Mouse (Mus musculus) hindbrain, embryonic 15.5 days (tissue): ENCODE data around the gene Extl1. TPM values are rescaled to one million over a fixed set of nuclear protein-coding genes. Genes with fewer than 3 reads are reported as not detected.
"Not testable (repeated sequence)": the region's sequence is repeated elsewhere in the genome, so short reads cannot be mapped to it uniquely, and the experiment has no call there.

Experiments used
- ATAC-seq: fragments of 200-750 bp; cut with Nextera tagmentation; 2 replicates; pipeline ENCODE4 v1.8.0; 2017; ENCODE audit warnings: low read depth, moderate number of reproducible peaks, moderate TSS enrichment; ENCODE audit not compliant: low FRiP score
- H3K27ac ChIP-seq: fragments of 300-500 bp; sonication (generic); replicated peaks from 2 replicates; pipeline ENCODE4 v1.5.1; 2015; ENCODE audit warnings: mild to moderate bottlenecking, inconsistent platforms
- H3K27me3 ChIP-seq: fragments of 300-500 bp; sonication (generic); 2 replicates; pipeline ENCODE4 v1.6.1; 2015; ENCODE audit warnings: control low read depth, inconsistent platforms
- H3K36me3 ChIP-seq: fragments of 300-500 bp; sonication (generic); 2 replicates; pipeline ENCODE4 v1.6.1; 2015; ENCODE audit warnings: control low read depth, inconsistent platforms
- H3K4me1 ChIP-seq: fragments of 300-500 bp; sonication (generic); replicated peaks from 2 replicates; pipeline ENCODE4 v1.6.1; 2015; ENCODE audit warnings: control low read depth, inconsistent platforms
- H3K4me2 ChIP-seq: fragments of 300-500 bp; sonication (generic); 2 replicates; pipeline ENCODE4 v1.6.1; 2015; ENCODE audit warnings: moderate library complexity, mild to moderate bottlenecking, inconsistent platforms
- H3K4me3 ChIP-seq: fragments of 300-500 bp; sonication (generic); 2 replicates; pipeline ENCODE4 v1.5.1; 2015; ENCODE audit warnings: mild to moderate bottlenecking, inconsistent platforms
- H3K9ac ChIP-seq: fragments of 300-500 bp; sonication (generic); 2 replicates; pipeline ENCODE4 v1.6.1; 2015; ENCODE audit warnings: inconsistent platforms
- H3K9me3 ChIP-seq: fragments of 300-500 bp; sonication (generic); 2 replicates; pipeline ENCODE4 v1.6.1; 2016; ENCODE audit warnings: control low read depth, inconsistent platforms
- WGBS: fragments of 180-500 bp; shearing (Covaris S2); methylation state at CpG from one replicate; pipeline ENCODE4 v1.1.7; 2015; 5-methylcytosine and 5-hydroxymethylcytosine counted together
- polyA plus RNA-seq: library from polyadenylated mRNA; unstranded; fragments of >200 nt; fragmentation: Nextera tagmentation; extraction: Ambion mirVana; gene quantifications from 2 replicates; pipeline ENCODE4 v1.2.1, GENCODE M21; 2015

Extl1 gene
- polyA plus RNA-seq, 1 experiment from 2014 or later, result 0.45 TPM

DNA sequence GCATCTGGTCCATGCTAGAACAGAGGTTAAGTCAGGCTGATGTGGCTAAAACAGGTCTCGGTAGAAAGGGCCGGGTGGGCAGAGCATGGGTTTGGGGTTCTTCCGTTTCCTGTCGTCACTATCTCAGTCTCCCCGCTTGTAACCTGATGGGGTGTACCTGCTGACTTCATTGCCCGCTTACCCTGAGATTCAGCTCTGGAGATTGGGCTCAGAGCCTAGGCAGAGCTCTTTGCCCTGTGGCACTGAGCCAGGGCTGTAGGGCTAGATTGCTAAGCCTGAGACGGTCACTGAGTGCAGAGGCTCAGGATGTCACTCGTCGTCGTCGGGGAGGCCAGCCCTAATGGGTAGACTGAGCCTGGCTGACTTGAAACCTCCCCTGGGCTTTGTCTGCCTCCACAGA is 35.6 kb downstream of the Extl1 start:
- peaks cover 14% of the 10 kb centered on the region for H3K4me1 ChIP-seq
- no peak overlapping the region for H3K9ac ChIP-seq
- no peak overlapping the region for H3K27ac ChIP-seq
- H3K27me3 ChIP-seq, result peaks cover 24% of the 10 kb centered on the region
- no peak overlapping the region for H3K4me3 ChIP-seq
- no peak overlapping the region for H3K4me2 ChIP-seq
- no peaks in the 10 kb centered on the region for H3K9me3 ChIP-seq
- ATAC-seq, result no peak
- no peaks in the 10 kb centered on the region for H3K36me3 ChIP-seq
- 67% methylated on average over 11 of the region's 11 CpGs for WGBS

DNA sequence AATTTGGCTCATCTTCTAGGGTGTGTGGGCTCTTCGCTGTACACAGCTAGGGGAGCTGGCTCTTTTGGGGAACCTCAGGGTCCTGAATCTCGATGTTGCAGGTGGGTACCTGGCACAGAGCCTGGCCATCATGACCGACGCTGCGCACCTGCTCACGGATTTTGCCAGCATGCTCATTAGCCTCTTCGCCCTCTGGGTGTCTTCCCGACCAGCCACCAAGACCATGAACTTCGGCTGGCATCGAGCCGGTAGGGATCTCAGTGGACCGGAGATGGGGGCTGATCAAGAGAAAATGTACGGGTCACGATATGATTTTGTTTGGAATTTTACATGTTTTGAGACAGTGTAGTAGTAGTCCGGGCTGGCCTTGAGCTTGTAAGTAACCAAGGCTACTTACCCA is 37.8 kb downstream of the Extl1 start:
- Histone ChIP-seq H3K27me3 (peaks cover 42% of the 10 kb centered on the region), H3K4me2 (no peak overlapping the region), H3K4me3 (no peak overlapping the region), H3K9ac (no peak overlapping the region), H3K9me3 (no peaks in the 10 kb centered on the region), H3K4me1 (peaks cover 11% of the 10 kb centered on the region), H3K27ac (no peak overlapping the region), H3K36me3 (no peaks in the 10 kb centered on the region)
- 92% methylated on average over 15 of the region's 15 CpGs for WGBS
- no peak for ATAC-seq

DNA sequence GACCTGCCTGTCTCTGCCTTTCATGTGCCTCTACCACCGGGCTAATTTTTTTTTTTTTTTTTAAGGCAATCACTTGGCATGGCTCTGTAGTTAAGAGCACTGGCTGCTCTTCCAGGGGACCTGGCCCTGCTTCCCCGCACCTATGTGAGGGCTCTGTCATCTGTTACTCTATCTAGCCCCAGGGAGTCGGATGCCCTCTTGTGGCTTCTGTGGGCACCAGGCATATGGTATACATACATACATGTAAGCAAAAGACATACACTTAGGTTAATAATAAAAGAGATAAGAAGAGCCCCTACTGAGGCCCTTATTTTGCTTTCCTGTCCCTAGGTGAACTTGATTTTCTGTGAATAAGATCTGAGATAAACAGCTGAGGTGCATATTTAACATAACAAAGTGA is 39.0 kb downstream of the Extl1 start:
- ATAC-seq, result no peak
- H3K4me1 ChIP-seq, result peaks cover 11% of the 10 kb centered on the region
- peaks cover 44% of the 10 kb centered on the region for H3K27me3 ChIP-seq
- H3K9ac ChIP-seq, result no peak overlapping the region
- H3K36me3 ChIP-seq, result no peaks in the 10 kb centered on the region
- no peak overlapping the region for H3K4me2 ChIP-seq
- no peak overlapping the region for H3K27ac ChIP-seq
- H3K4me3 ChIP-seq, result no peak overlapping the region
- WGBS, result 44% methylated on average over 3 of the region's 3 CpGs
- H3K9me3 ChIP-seq, result no peaks in the 10 kb centered on the region

DNA sequence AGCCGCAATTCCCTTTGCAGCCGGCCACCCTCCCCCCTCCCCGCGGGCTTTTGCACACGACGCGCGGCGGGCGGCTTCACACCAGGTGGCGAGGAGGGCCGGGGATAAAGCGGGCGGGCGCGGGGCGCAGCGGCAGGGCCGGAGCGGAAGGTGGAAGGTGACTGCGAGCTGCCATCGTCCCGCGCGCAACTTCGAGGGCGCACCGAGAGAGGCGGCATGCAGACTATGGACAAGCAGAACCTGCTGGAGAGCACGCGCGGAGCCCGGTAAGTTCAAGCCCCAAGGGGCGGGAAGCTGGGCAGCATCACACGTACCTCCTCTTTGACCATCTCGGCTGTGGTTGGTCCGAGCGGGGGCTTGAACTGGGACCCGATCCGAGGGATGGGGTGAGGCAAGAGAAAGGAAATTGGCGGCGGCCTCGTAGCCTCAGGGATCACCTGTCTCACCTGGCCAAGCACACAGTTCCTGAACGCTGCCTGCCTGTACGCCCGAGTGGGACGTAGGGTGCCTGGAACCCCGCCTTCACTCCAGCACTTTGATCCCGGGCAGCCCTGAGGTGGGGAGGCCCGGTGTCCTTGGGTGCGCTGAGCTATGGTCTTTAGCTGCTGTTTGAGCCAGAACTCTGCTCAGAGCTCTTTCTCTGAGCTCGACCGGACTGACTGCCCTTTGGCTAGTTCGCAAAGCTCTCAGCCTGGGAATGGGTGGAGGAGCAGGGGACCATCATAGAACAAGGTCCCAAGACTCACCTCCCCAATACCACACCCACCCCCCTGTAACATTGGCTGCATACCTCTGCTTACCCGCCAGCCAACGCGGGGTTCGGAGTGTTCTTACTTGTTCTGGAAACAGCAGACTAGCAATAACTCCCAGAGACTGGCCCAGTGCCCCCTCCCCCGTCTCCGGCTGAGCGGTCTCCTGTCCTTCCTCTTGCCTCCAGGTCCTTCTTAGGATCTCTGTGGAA is 40.3 kb downstream of the Extl1 start, which contains the start of gene Slc30a2:
Gene Slc30a2 (plus strand): TSS at position 111 of the 961 bp plus-strand sequence.
- 3% methylated on average over 61 of the region's 61 CpGs for WGBS
- peak within 1 kb of the TSS; percentile 20 for H3K4me3 ChIP-seq
- H3K27ac ChIP-seq, result no peak within 1 kb of the TSS
- no peaks in the 10 kb centered on the region for H3K9me3 ChIP-seq
- no peak for ATAC-seq
- H3K4me1 ChIP-seq, result peaks cover 11% of the 10 kb centered on the region
- H3K4me2 ChIP-seq, result peak within 1 kb of the TSS; percentile 46
- H3K36me3 ChIP-seq, result no peaks in the 10 kb centered on the region
- H3K27me3 ChIP-seq, result peaks cover 44% of the 10 kb centered on the region
- no peak within 1 kb of the TSS; the same call in 1 of the 2 replicates for H3K9ac ChIP-seq

DNA sequence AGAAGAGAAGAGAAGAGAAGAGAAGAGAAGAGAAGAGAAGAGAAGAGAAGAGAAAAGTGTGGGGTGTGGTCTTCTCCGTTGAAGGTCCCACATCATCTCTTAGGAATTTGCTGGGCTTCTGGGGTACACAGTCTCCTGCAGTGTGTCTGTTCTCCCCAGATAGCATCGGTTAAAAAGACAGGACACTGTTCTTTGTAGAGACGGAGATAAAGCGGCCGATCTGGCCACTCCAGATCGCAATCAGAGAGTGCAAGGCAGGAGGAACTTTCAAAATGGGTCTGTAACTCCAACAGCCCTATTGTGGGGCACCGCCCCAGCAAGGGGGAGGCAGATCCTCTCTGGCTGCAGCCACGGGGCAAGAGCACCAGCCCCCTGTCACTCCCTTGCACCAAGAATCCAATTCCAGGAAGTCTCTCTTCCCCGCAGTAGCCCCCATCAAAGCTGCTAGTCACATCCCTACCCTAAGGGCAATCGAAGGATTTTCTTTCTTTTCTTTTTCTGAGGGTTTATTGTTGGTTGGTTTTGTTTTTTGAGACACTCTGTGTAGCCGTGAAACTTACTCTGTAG is 41.4 kb downstream of the Extl1 start:
- WGBS, result 39% methylated on average over 11 of the region's 11 CpGs
- H3K9ac ChIP-seq, result no peak overlapping the region
- ATAC-seq, result no peak
- H3K4me2 ChIP-seq, result no peak overlapping the region
- no peaks in the 10 kb centered on the region for H3K9me3 ChIP-seq
- H3K27ac ChIP-seq, result no peak overlapping the region
- peaks cover 11% of the 10 kb centered on the region for H3K4me1 ChIP-seq
- H3K27me3 ChIP-seq, result peaks cover 44% of the 10 kb centered on the region
- no peaks in the 10 kb centered on the region for H3K36me3 ChIP-seq
- H3K4me3 ChIP-seq, result no peak overlapping the region

DNA sequence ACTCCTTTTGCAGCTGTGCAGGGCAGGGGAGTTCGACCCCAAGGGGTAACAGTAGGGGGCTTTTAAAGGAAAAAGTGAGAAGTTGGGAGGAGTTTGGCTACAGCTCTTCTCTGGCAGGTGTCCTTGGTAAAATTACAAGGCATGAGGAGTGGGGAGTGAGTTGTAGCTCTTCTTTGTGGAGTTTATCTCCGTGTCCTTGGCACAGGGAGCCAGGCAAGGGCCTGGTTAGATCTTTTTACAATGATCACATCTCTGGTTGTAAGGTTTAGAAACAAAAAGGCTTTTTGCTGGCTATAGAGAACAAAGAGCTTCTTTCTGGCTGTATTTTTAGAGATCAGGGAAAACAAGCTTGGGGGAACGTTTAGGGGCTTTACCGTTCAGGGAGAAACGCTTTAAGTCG is 42.4 kb downstream of the Extl1 start:
- not testable (repeated sequence) for H3K27ac ChIP-seq, H3K9me3 ChIP-seq, H3K9ac ChIP-seq, H3K4me2 ChIP-seq, ATAC-seq, H3K4me3 ChIP-seq, H3K36me3 ChIP-seq
- Histone ChIP-seq H3K27me3 (peaks cover 44% of the 10 kb centered on the region), H3K4me1 (peaks cover 11% of the 10 kb centered on the region)
- WGBS, result 74% methylated on average over 6 of the region's 6 CpGs

DNA sequence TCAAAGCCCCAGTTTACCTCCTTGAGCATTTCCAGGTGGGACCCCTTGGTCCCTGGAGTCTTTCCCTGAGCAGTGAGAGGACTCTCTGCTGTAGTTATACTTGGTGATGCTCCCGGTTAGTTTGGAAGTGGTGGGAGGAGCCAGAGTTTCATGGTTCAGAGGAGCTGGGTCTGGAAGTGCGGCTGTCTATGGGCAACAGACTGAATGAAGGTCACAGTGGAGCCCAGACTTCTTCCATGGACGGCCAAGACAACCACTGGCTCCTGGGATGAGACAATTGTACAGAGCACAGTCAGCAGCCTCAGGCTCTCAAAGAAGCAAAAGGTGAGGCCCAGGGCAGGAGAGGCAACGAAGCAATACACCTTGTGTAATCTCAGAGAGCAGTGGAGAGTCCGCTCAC is 53.4 kb downstream of the Extl1 start:
- no peak overlapping the region for H3K27ac ChIP-seq
- H3K4me1 ChIP-seq, result no peaks in the 10 kb centered on the region
- no peaks in the 10 kb centered on the region for H3K27me3 ChIP-seq
- H3K36me3 ChIP-seq, result no peaks in the 10 kb centered on the region
- no peak overlapping the region for H3K9ac ChIP-seq
- H3K9me3 ChIP-seq, result no peaks in the 10 kb centered on the region
- no peak overlapping the region for H3K4me2 ChIP-seq
- H3K4me3 ChIP-seq, result no peak overlapping the region
- ATAC-seq, result no peak
- WGBS, result 64% methylated on average over 5 of the region's 5 CpGs

DNA sequence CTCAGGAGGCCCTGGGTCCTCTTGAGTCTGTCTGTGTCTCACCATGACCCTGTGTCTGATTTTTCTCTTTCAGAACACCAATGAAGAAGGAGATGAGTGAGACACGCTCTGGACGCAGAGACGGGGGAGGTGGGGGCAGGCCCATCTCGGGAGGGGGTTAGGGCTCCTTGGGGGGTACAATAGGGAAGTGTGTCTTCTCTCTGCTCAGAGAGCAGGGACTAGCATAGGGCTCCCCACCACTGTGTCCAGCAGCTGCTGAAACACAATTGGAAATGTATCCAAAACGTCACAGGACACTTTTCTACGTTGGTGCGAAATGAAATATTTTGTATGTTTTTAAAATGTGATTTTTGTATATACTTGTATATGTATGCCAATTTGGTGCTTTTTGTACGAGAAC is 54.8 kb downstream of the Extl1 start:
- H3K9me3 ChIP-seq, result no peaks in the 10 kb centered on the region
- H3K9ac ChIP-seq, result no peak overlapping the region
- H3K4me2 ChIP-seq, result no peak overlapping the region
- ATAC-seq, result no peak
- no peak overlapping the region for H3K4me3 ChIP-seq
- H3K27ac ChIP-seq, result no peak overlapping the region
- WGBS, result 85% methylated on average over 8 of the region's 8 CpGs
- no peaks in the 10 kb centered on the region for H3K4me1 ChIP-seq
- no peaks in the 10 kb centered on the region for H3K36me3 ChIP-seq
- H3K27me3 ChIP-seq, result no peaks in the 10 kb centered on the region

DNA sequence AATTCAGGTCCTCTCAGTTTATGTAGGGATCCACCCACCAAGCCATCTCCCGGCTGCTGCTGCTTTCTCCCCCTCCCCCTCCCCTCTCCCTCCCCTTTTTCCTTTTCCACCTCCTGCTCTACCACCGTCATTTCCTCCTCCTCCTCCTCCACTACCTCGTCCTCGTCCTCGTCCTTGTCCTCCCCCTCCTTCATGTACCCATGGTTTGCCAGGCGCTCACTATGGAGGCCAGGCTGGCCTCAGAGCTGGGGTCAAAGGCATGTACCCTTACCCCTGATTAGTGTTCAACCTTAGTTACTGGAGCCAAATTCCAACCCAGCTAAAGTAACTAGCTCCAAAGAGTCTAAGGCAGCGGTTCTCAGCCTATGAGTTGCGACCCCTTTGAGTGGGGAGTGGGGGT is 55.5 kb downstream of the Extl1 start:
- 57% methylated on average over 8 of the region's 8 CpGs for WGBS
- no peak overlapping the region for H3K4me3 ChIP-seq
- no peaks in the 10 kb centered on the region for H3K27me3 ChIP-seq
- ATAC-seq, result no peak
- no peak overlapping the region for H3K27ac ChIP-seq
- no peak overlapping the region for H3K4me2 ChIP-seq
- H3K4me1 ChIP-seq, result no peaks in the 10 kb centered on the region
- no peaks in the 10 kb centered on the region for H3K9me3 ChIP-seq
- no peaks in the 10 kb centered on the region for H3K36me3 ChIP-seq
- H3K9ac ChIP-seq, result no peak overlapping the region

DNA sequence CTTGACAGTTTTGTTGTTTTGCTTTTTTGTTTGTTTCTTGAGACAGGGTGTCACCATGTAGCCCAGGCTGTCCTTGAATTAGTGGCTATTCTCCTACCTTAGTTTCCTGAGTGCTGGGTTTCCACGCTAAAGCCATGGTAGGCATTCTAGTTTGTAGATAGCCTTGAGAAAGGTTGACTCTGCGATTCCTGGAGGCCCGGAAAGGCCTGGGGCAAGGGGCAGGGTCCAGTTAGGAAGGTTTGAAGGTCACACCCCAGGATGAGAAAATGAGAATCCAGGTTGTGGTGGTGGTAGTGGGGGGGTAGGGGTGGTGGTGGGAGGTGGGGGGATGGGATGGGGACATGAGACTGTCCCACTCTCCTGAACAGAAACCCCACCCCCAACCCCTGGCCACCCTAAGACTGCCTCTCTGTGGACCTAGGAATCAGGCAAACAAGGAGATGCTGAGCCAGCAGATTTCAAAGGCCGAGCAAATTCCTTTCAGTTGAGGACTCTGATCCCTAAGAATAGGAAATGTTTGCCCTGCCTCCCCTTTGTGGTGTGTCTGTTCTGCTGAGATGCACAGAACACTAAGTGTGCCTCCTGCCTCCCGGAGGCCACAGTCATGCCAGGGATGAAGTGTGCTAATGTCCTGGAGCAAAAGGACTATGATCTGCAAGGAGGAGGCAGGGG is 56.7 kb downstream of the Extl1 start:
- H3K4me1 ChIP-seq, result no peaks in the 10 kb centered on the region
- no peak overlapping the region for H3K4me2 ChIP-seq
- no peak overlapping the region for H3K27ac ChIP-seq
- H3K27me3 ChIP-seq, result no peaks in the 10 kb centered on the region
- ATAC-seq, result no peak
- no peaks in the 10 kb centered on the region for H3K36me3 ChIP-seq
- H3K9ac ChIP-seq, result no peak overlapping the region
- 72% methylated on average over 5 of the region's 5 CpGs for WGBS
- no peaks in the 10 kb centered on the region for H3K9me3 ChIP-seq
- no peak overlapping the region for H3K4me3 ChIP-seq

DNA sequence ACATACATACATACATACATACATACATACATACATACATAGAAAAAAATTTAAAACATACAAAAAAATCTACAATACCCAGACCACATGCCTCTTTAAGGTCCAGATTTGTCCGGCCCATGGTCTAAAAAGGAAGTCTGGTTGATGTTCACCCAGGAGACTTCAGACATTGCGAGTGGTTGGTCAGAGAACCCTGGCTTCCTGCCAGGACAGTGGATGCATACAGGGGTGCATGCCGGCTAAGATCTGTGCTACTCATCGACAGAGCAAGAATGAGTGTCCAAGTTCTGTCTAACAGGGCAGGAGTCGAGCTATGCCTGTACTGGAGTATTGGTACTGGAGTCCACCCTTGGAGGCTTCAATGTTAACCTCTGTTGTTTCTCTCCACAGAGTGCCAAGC is 59.0 kb downstream of the Extl1 start:
- Histone ChIP-seq H3K4me2 (no peak overlapping the region), H3K27ac (no peak overlapping the region), H3K4me3 (no peak overlapping the region), H3K9me3 (no peaks in the 10 kb centered on the region), H3K27me3 (no peaks in the 10 kb centered on the region), H3K4me1 (no peaks in the 10 kb centered on the region), H3K36me3 (no peaks in the 10 kb centered on the region), H3K9ac (no peak overlapping the region)
- 70% methylated on average over 5 of the region's 5 CpGs for WGBS
- ATAC-seq, result no peak

DNA sequence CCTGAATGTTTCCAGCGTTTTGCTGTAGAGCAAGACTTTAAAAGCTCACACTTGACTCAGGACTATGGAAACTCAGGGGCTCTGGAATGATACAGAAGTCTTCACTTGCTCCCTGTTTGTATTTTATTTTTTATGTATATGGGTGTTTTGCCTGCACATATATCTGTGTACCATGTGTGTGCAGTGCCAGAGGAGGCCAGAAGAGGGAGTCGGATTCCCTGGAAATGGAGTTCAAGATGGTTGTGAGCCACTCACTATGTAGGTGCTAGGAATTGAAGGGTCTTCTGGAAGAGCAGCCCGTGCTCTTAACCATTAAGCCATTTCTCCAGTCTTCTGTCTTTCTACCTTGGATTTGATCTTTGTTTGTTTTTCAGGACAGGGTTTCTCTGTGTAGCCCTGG is 62.1 kb downstream of the Extl1 start:
- Histone ChIP-seq H3K4me1 (no peaks in the 10 kb centered on the region), H3K4me3 (no peak overlapping the region), H3K9me3 (no peaks in the 10 kb centered on the region), H3K27me3 (no peaks in the 10 kb centered on the region), H3K27ac (no peak overlapping the region), H3K9ac (no peak overlapping the region), H3K36me3 (no peaks in the 10 kb centered on the region), H3K4me2 (no peak overlapping the region)
- ATAC-seq, result no peak
- WGBS, result 60% methylated on average over 3 of the region's 3 CpGs
